In the genomic region with DNA sequence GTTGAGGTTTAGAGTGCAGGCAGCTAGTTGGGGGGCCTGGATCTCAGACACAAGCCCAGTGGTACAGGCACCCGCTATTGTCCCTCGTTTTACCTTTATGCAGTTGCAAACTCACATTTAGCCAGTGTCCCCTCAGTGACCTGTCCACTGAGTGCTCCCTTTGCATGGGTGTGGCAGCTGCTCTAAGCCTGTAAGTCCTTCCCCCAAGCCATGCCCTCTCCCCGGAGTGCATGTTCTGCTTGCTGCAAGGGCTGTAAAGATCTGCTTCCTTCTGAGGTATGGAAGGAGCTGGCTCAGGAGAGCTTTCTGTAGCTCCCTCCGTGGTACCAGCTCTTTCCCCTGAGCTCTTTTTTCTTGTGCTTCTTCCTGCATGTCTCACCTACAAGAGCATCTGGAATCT, we compare ENCODE assay signal across 30 mouse cellular contexts. TPM values are rescaled to one million over a fixed set of nuclear protein-coding genes. Genes with fewer than 3 reads are reported as not detected.
A peak's percentile ranks its signal among the peaks of the same experiment; 100 is the strongest.
DNase-seq lines count a peak whose midpoint lies in the region; ATAC-seq and TF ChIP-seq lines count a peak whose summit lies in the region.
"Had no signal": no experiment of that assay in that cellular context is flagged by ENCODE, and none has a peak within 500 bp of the region (broad histone marks: within the 10 kb centered on the region; RNA-seq: fewer than 3 reads in every experiment).

No protein-coding gene starts in this region.

- no peak overlapping the region for H3K27ac ChIP-seq in liver, embryonic 16.5 days (ENCODE audit: low read length)
- H3K27ac ChIP-seq in liver, embryonic 11.5 days (ENCODE audit: low read depth, low read length) = no peak overlapping the region
- H3K27ac ChIP-seq in bone marrow macrophage, adult 2 months (ENCODE audit: insufficient read depth, low read depth, low read length) = peak overlapping the region; percentile 89
- no peak overlapping the region for H3K27ac ChIP-seq in hindbrain, postnatal 0 days
- H3K27ac ChIP-seq: embryonic facial prominence, embryonic 13.5 days; forebrain, embryonic 13.5 days; heart, embryonic 13.5 days; hindbrain, embryonic 12.5 days; limb, embryonic 15.5 days; midbrain, embryonic 10.5 days; neural tube, embryonic 15.5 days had no signal

- peak overlapping the region; percentile 17 for H3K4me3 ChIP-seq in liver, embryonic 16.5 days (ENCODE audit: low read depth, low read length)
- H3K4me3 ChIP-seq in liver, embryonic 11.5 days (ENCODE audit: low read depth, low read length) = no peak overlapping the region
- peak overlapping the region; percentile 82 for H3K4me3 ChIP-seq in bone marrow macrophage, adult 2 months (ENCODE audit: insufficient read depth, low read length)
- H3K4me3 ChIP-seq in megakaryocyte, embryonic 14.5 days (replicated peaks) = peak overlapping the region; percentile 88
- H3K4me3 ChIP-seq in hindbrain, postnatal 0 days (ENCODE audit: low read length) = no peak overlapping the region
- H3K4me3 ChIP-seq: embryonic facial prominence, embryonic 13.5 days; forebrain, embryonic 13.5 days; heart, embryonic 13.5 days; hindbrain, embryonic 12.5 days; limb, embryonic 15.5 days; midbrain, embryonic 10.5 days; neural tube, embryonic 15.5 days had no signal

- no peaks in the 10 kb centered on the region for H3K36me3 ChIP-seq in liver, embryonic 16.5 days (ENCODE audit: control insufficient read depth, insufficient read depth)
- no peaks in the 10 kb centered on the region for H3K36me3 ChIP-seq in liver, embryonic 11.5 days (ENCODE audit: control insufficient read depth, insufficient read depth, low read length)
- peaks cover 4% of the 10 kb centered on the region for H3K36me3 ChIP-seq in megakaryocyte, embryonic 14.5 days (replicated peaks; ENCODE audit: low read length)
- no peaks in the 10 kb centered on the region for H3K36me3 ChIP-seq in hindbrain, postnatal 0 days (ENCODE audit: insufficient read depth, low read length)
- H3K36me3 ChIP-seq: embryonic facial prominence, embryonic 13.5 days; heart, embryonic 13.5 days; hindbrain, embryonic 12.5 days; limb, embryonic 15.5 days; midbrain, embryonic 10.5 days; neural tube, embryonic 15.5 days had no signal

- 43% methylated on average over 4 of the region's 4 CpGs for WGBS in liver, embryonic 16.5 days (ENCODE audit: insufficient replicate concordance)
- 63% methylated on average over 4 of the region's 4 CpGs for WGBS in liver, embryonic 11.5 days
- 86% methylated on average over 4 of the region's 4 CpGs for WGBS in hindbrain, postnatal 0 days

- no peak overlapping the region for H3K4me2 ChIP-seq in liver, embryonic 16.5 days (ENCODE audit: low read depth, low read length)
- H3K4me2 ChIP-seq in liver, embryonic 11.5 days = no peak overlapping the region
- no peak overlapping the region for H3K4me2 ChIP-seq in hindbrain, postnatal 0 days (ENCODE audit: low read depth, low read length)
- H3K4me2 ChIP-seq: embryonic facial prominence, embryonic 13.5 days; forebrain, embryonic 13.5 days; heart, embryonic 13.5 days; hindbrain, embryonic 12.5 days; limb, embryonic 15.5 days; neural tube, embryonic 15.5 days had no signal

- intact Hi-C loops in left cerebral cortex, postnatal 10 days (cut with DNase I) = no loop called here

- ATAC-seq in liver, embryonic 16.5 days (ENCODE audit: low read depth) = no peak
- no peak for ATAC-seq in liver, embryonic 11.5 days (replicated peaks; ENCODE audit: low FRiP score)
- ATAC-seq in hindbrain, postnatal 0 days = no peak
- ATAC-seq: forebrain, embryonic 13.5 days; midbrain, embryonic 16.5 days had no signal

- no peak overlapping the region for H3K9ac ChIP-seq in liver, embryonic 16.5 days (ENCODE audit: low read depth, low read length)
- no peak overlapping the region for H3K9ac ChIP-seq in liver, embryonic 11.5 days (ENCODE audit: low read depth, low read length)
- no peak overlapping the region for H3K9ac ChIP-seq in hindbrain, postnatal 0 days (replicated peaks; ENCODE audit: low read length)
- H3K9ac ChIP-seq: embryonic facial prominence, embryonic 13.5 days; forebrain, embryonic 13.5 days; heart, embryonic 13.5 days; hindbrain, embryonic 12.5 days; limb, embryonic 15.5 days; neural tube, embryonic 15.5 days had no signal

- TF ChIP-seq POLR2A in bone marrow macrophage, adult 2 months (IDR thresholded peaks at IDR 0.05; ENCODE audit: borderline replicate concordance, low read depth, low read length) = no peak

- H3K9me3 ChIP-seq in liver, embryonic 16.5 days (replicated peaks; ENCODE audit: control insufficient read depth, low read length) = no peaks in the 10 kb centered on the region
- no peaks in the 10 kb centered on the region for H3K9me3 ChIP-seq in liver, embryonic 11.5 days (ENCODE audit: control insufficient read depth, low read length)
- peaks cover 3% of the 10 kb centered on the region for H3K9me3 ChIP-seq in megakaryocyte, embryonic 14.5 days
- H3K9me3 ChIP-seq in hindbrain, postnatal 0 days (ENCODE audit: low read length) = no peaks in the 10 kb centered on the region
- H3K9me3 ChIP-seq: embryonic facial prominence, embryonic 13.5 days; forebrain, embryonic 13.5 days; heart, embryonic 13.5 days; hindbrain, embryonic 12.5 days; limb, embryonic 15.5 days; midbrain, embryonic 10.5 days; neural tube, embryonic 15.5 days had no signal

- no peaks in the 10 kb centered on the region for H3K27me3 ChIP-seq in liver, embryonic 16.5 days (ENCODE audit: control insufficient read depth, insufficient read depth, low read depth, low read length)
- H3K27me3 ChIP-seq in liver, embryonic 11.5 days (replicated peaks; ENCODE audit: control insufficient read depth, insufficient read depth, low read length) = no peaks in the 10 kb centered on the region
- peaks cover 11% of the 10 kb centered on the region for H3K27me3 ChIP-seq in megakaryocyte, embryonic 14.5 days (replicated peaks)
- H3K27me3 ChIP-seq in hindbrain, postnatal 0 days (ENCODE audit: insufficient read depth, low read length) = no peaks in the 10 kb centered on the region
- H3K27me3 ChIP-seq: embryonic facial prominence, embryonic 13.5 days; forebrain, embryonic 13.5 days; heart, embryonic 13.5 days; hindbrain, embryonic 12.5 days; limb, embryonic 15.5 days had no signal

- TF ChIP-seq CTCF in bone marrow macrophage, adult 2 months (IDR thresholded peaks at IDR 0.05; ENCODE audit: low read depth, low read length) = no peak
- TF ChIP-seq CTCF in hindbrain, postnatal 0 days (IDR thresholded peaks at IDR 0.05; ENCODE audit: low read depth) = no peak

- DNase-seq in liver, embryonic 11.5 days (ENCODE audit: low spot score) = no peak
- peak; percentile 39 for DNase-seq in 3T3-L1 (ENCODE audit: low read depth, low spot score)
- DNase-seq in left cerebral cortex, postnatal 10 days (ENCODE audit: extremely low spot score in 1 of 2, low spot score in 2 of 2) = no peak
- DNase-seq in hindbrain, postnatal 0 days (ENCODE audit: low spot score) = no peak
- DNase-seq in right cerebral cortex, postnatal 36 days (ENCODE audit: low spot score in 2 of 2) = no peak
- DNase-seq: adrenal gland, postnatal 10 days; cerebellum, adult 11 months; embryo, embryonic 11 days; gastrocnemius, postnatal 10 days; heart, postnatal 14 days; kidney, adult 11 months; kidney, postnatal 4 days; thymus, postnatal 14 days had no signal

- no peaks in the 10 kb centered on the region for H3K4me1 ChIP-seq in liver, embryonic 16.5 days (ENCODE audit: control insufficient read depth, low read depth, low read length)
- no peaks in the 10 kb centered on the region for H3K4me1 ChIP-seq in liver, embryonic 11.5 days (replicated peaks; ENCODE audit: control insufficient read depth, insufficient read depth, low read length)
- H3K4me1 ChIP-seq in bone marrow macrophage, adult 2 months (ENCODE audit: control insufficient read depth, insufficient read depth, low read length) = peaks cover 31% of the 10 kb centered on the region
- H3K4me1 ChIP-seq in megakaryocyte, embryonic 14.5 days = peaks cover 68% of the 10 kb centered on the region
- H3K4me1 ChIP-seq in hindbrain, postnatal 0 days (ENCODE audit: insufficient read depth, low read length) = no peaks in the 10 kb centered on the region
- H3K4me1 ChIP-seq: embryonic facial prominence, embryonic 13.5 days; forebrain, embryonic 13.5 days; hindbrain, embryonic 12.5 days; limb, embryonic 15.5 days; midbrain, embryonic 10.5 days; neural tube, embryonic 15.5 days had no signal

RNA-seq across cellular contexts. Expression of a gene that starts 0.6 kb away (rescaled TPM):
- 1.5 and 1.9 TPM in 2 replicates for polyA plus RNA-seq in liver, embryonic 16.5 days (2015; fragmentation: Nextera tagmentation; extraction: Ambion mirVana)
- 0.49 and 0.55 TPM in 2 replicates for polyA plus RNA-seq in liver, embryonic 11.5 days (2014; fragmentation: Nextera tagmentation; extraction: Ambion mirVana)
- polyA plus RNA-seq in bone marrow macrophage, adult 2 months (2012; ENCODE audit: insufficient read depth, insufficient read length, missing spikeins) = 194 and 220 TPM in 2 replicates
- polyA plus RNA-seq in megakaryocyte, embryonic 14.5 days (2012; ENCODE audit: insufficient read depth, low replicate concordance) = 1.3 TPM in 1 of 2 replicates, not detected in the other
- not detected for total RNA-seq in left cerebral cortex, postnatal 10 days (2021)
- 0.37 TPM in 1 of 2 replicates, not detected in the other for total RNA-seq in hindbrain, postnatal 0 days (2014; rRNA removed)
- 0.08 TPM in 1 of 2 replicates, not detected in the other for polyA plus RNA-seq in hindbrain, postnatal 0 days (2015; fragmentation: Nextera tagmentation; extraction: Ambion mirVana)
- total RNA-seq: left cerebral cortex, postnatal 25 days had no signal
- polyA plus RNA-seq: hindbrain, embryonic 12.5 days; midbrain, embryonic 10.5 days; midbrain, embryonic 16.5 days had no signal

RNA-seq across cellular contexts. Expression of a gene that starts 35.4 kb away (rescaled TPM):
- 0.14 TPM in 1 of 2 replicates, not detected in the other for polyA plus RNA-seq in liver, embryonic 16.5 days (2015; fragmentation: Nextera tagmentation; extraction: Ambion mirVana)
- not detected in 2 replicates for polyA plus RNA-seq in liver, embryonic 11.5 days (2014; fragmentation: Nextera tagmentation; extraction: Ambion mirVana)
- polyA plus RNA-seq in bone marrow macrophage, adult 2 months (2012; ENCODE audit: insufficient read depth, insufficient read length, missing spikeins) = 1.5 and 1.7 TPM in 2 replicates
- not detected in 2 replicates for polyA plus RNA-seq in megakaryocyte, embryonic 14.5 days (2012; ENCODE audit: insufficient read depth, low replicate concordance)
- not detected for total RNA-seq in left cerebral cortex, postnatal 10 days (2021)
- total RNA-seq in hindbrain, postnatal 0 days (2014; rRNA removed) = not detected in 2 replicates
- not detected in 2 replicates for polyA plus RNA-seq in hindbrain, postnatal 0 days (2015; fragmentation: Nextera tagmentation; extraction: Ambion mirVana)
- total RNA-seq: adrenal gland, postnatal 10 days; gastrocnemius, postnatal 10 days; heart, adult 18-20 months; heart, postnatal 14 days; left cerebral cortex, postnatal 25 days had no signal
- polyA plus RNA-seq: embryonic facial prominence, embryonic 13.5 days; forebrain, embryonic 13.5 days; frontal cortex, adult 2 months; heart, embryonic 13.5 days; hindbrain, embryonic 12.5 days; kidney, embryonic 16.5 days; limb, embryonic 15.5 days; lung, embryonic 16.5 days; midbrain, embryonic 10.5 days; midbrain, embryonic 16.5 days; neural tube, embryonic 15.5 days; stomach, embryonic 14.5 days had no signal

RNA-seq across cellular contexts. Expression of a gene that starts 43.8 kb away (rescaled TPM):
- polyA plus RNA-seq in liver, embryonic 16.5 days (2015; fragmentation: Nextera tagmentation; extraction: Ambion mirVana) = 5.9 and 6.2 TPM in 2 replicates
- polyA plus RNA-seq in liver, embryonic 11.5 days (2014; fragmentation: Nextera tagmentation; extraction: Ambion mirVana) = 4.1 and 5.4 TPM in 2 replicates
- 202 and 239 TPM in 2 replicates for polyA plus RNA-seq in bone marrow macrophage, adult 2 months (2012; ENCODE audit: insufficient read depth, insufficient read length, missing spikeins)
- 3.4 and 3.6 TPM in 2 replicates for polyA plus RNA-seq in megakaryocyte, embryonic 14.5 days (2012; ENCODE audit: insufficient read depth, low replicate concordance)
- total RNA-seq in left cerebral cortex, postnatal 10 days (2021) = under 1 TPM; 0.43 to 0.58 TPM
- 1.1 and 2.6 TPM in 2 replicates for total RNA-seq in hindbrain, postnatal 0 days (2014; rRNA removed)
- polyA plus RNA-seq in hindbrain, postnatal 0 days (2015; fragmentation: Nextera tagmentation; extraction: Ambion mirVana) = 1.4 and 1.5 TPM in 2 replicates

RNA-seq across cellular contexts. Expression of a gene that starts 56.1 kb away (rescaled TPM):
- polyA plus RNA-seq in liver, embryonic 16.5 days (2015; fragmentation: Nextera tagmentation; extraction: Ambion mirVana) = 0.97 and 1.3 TPM in 2 replicates
- polyA plus RNA-seq in liver, embryonic 11.5 days (2014; fragmentation: Nextera tagmentation; extraction: Ambion mirVana) = 0.45 and 0.95 TPM in 2 replicates
- polyA plus RNA-seq in bone marrow macrophage, adult 2 months (2012; ENCODE audit: insufficient read depth, insufficient read length, missing spikeins) = 112 and 116 TPM in 2 replicates
- 0.63 TPM in 1 of 2 replicates, not detected in the other for polyA plus RNA-seq in megakaryocyte, embryonic 14.5 days (2012; ENCODE audit: insufficient read depth, low replicate concordance)
- under 1 TPM in 1 of 2 experiments, not detected in 1; 0.16 TPM for total RNA-seq in left cerebral cortex, postnatal 10 days (2021)
- total RNA-seq in hindbrain, postnatal 0 days (2014; rRNA removed) = 0.58 TPM in 1 of 2 replicates, not detected in the other
- polyA plus RNA-seq in hindbrain, postnatal 0 days (2015; fragmentation: Nextera tagmentation; extraction: Ambion mirVana) = 0.15 TPM in 1 of 2 replicates, not detected in the other
- total RNA-seq: left cerebral cortex, postnatal 25 days had no signal
- polyA plus RNA-seq: forebrain, embryonic 13.5 days; midbrain, embryonic 16.5 days; neural tube, embryonic 15.5 days had no signal

Comparison
In these comparisons a context has a peak if more than half of its experiments do, and no peak if none do; other contexts are left out.
1. H3K4me3 ChIP-seq: peak in liver, embryonic 16.5 days (single experiment), bone marrow macrophage, adult 2 months (single experiment) and megakaryocyte, embryonic 14.5 days (single experiment); none in liver, embryonic 11.5 days (single experiment) and hindbrain, postnatal 0 days (single experiment).
2. RNA of a gene that starts 0.6 kb away (polyA plus RNA-seq): 194 to 220 TPM in bone marrow macrophage, adult 2 months; 1.5 to 1.9 TPM in liver, embryonic 16.5 days, 1.3 TPM in megakaryocyte, embryonic 14.5 days, 0.49 to 0.55 TPM in liver, embryonic 11.5 days and 0.08 TPM in hindbrain, postnatal 0 days; every median in the first group is over 10 times any median in the second.
3. RNA of a gene that starts 43.8 kb away (polyA plus RNA-seq): 202 to 239 TPM in bone marrow macrophage, adult 2 months; 5.9 to 6.2 TPM in liver, embryonic 16.5 days, 4.1 to 5.4 TPM in liver, embryonic 11.5 days, 3.4 to 3.6 TPM in megakaryocyte, embryonic 14.5 days and 1.4 to 1.5 TPM in hindbrain, postnatal 0 days; every median in the first group is over 10 times any median in the second.